Mouse (Mus musculus) midbrain, postnatal 0 days (tissue): Measurements from ENCODE around the gene Hcn3. TPM values are rescaled to one million over a fixed set of nuclear protein-coding genes. Genes with fewer than 3 reads are reported as not detected.

Experiments used
- ATAC-seq: fragments of 200-750 bp; cut with Nextera tagmentation; 2 replicates; pipeline ENCODE4 v1.8.0; 2017; ENCODE audit warnings: moderate number of reproducible peaks, mild to moderate bottlenecking, moderate TSS enrichment, moderate library complexity; ENCODE audit not compliant: low FRiP score
- DNase-seq: peaks from one replicate; pipeline ENCODE4 v3.0.0-alpha.2; 2015; ENCODE audit warnings: low spot score
- H3K27ac ChIP-seq: fragments of 300-500 bp; sonication (generic); 2 replicates; pipeline ENCODE4 v1.5.1; 2014; ENCODE audit warnings: low read depth, mild to moderate bottlenecking, low read length, mixed read lengths
- H3K27me3 ChIP-seq: fragments of 300-500 bp; sonication (generic); 2 replicates; pipeline ENCODE4 v1.6.1; 2014; ENCODE audit warnings: low read length, control low read depth, mixed read lengths; ENCODE audit not compliant: insufficient read depth
- H3K36me3 ChIP-seq: fragments of 300-500 bp; sonication (generic); 2 replicates; pipeline ENCODE4 v1.6.1; 2014; ENCODE audit warnings: low read length, control low read depth, mixed read lengths; ENCODE audit not compliant: insufficient read depth
- H3K4me1 ChIP-seq: fragments of 300-500 bp; sonication (generic); 2 replicates; pipeline ENCODE4 v1.6.1; 2014; ENCODE audit warnings: mild to moderate bottlenecking, control low read depth, antibody characterized with exemption, low read length, mixed read lengths; ENCODE audit not compliant: insufficient read depth
- H3K4me2 ChIP-seq: fragments of 300-500 bp; sonication (generic); 2 replicates; pipeline ENCODE4 v1.6.1; 2014; ENCODE audit warnings: low read depth, mild to moderate bottlenecking, low read length, mixed read lengths; ENCODE audit not compliant: poor library complexity, severe bottlenecking
- H3K4me3 ChIP-seq: fragments of 300-500 bp; sonication (generic); 2 replicates; pipeline ENCODE4 v1.5.1; 2014; ENCODE audit warnings: low read depth, mild to moderate bottlenecking, low read length, moderate library complexity
- H3K9ac ChIP-seq: fragments of 300-500 bp; sonication (generic); replicated peaks from 2 replicates; pipeline ENCODE4 v1.6.1; 2014; ENCODE audit warnings: mild to moderate bottlenecking, low read length, moderate library complexity, mixed read lengths; ENCODE audit not compliant: poor library complexity, severe bottlenecking
- H3K9me3 ChIP-seq: fragments of 300-500 bp; sonication (generic); 2 replicates; pipeline ENCODE4 v1.6.1; 2016; ENCODE audit warnings: low read length, control low read depth
- CTCF ChIP-seq: IDR thresholded peaks from 2 replicates; pipeline ENCODE4 v1.5.1; 2016; ENCODE audit warnings: antibody characterized with exemption, mild to moderate bottlenecking
- WGBS: fragments of 180-500 bp; shearing (Covaris S2); extraction: QIAGEN DNeasy Blood & Tissue Kit; methylation state at CpG from one replicate; pipeline ENCODE4 v1.1.7; 2014; 5-methylcytosine and 5-hydroxymethylcytosine counted together
- polyA plus RNA-seq: library from polyadenylated mRNA; unstranded; fragments of >200 nt; fragmentation: Nextera tagmentation; extraction: Ambion mirVana; gene quantifications from 2 replicates; pipeline ENCODE4 v1.2.1, GENCODE M21; 2015
- total RNA-seq: library from RNA; depleted of rRNA; stranded (reverse); fragments of >200 nt; gene quantifications from 2 replicates; pipeline ENCODE4 v1.2.3, GENCODE M21; 2014

Gene Hcn3
- total and polyA plus RNA-seq, 2 experiments from 2014 or later, result 44.8 to 97.8 TPM

GRCm38 (mm10) chr3:89115522-89115921 is 44.5 kb downstream of the Hcn3 start:
- H3K4me1 ChIP-seq, result no peaks in the 10 kb centered on the region
- ATAC-seq (no peak), DNase-seq (peak; percentile 34)
- H3K27me3 ChIP-seq, result no peaks in the 10 kb centered on the region
- TF ChIP-seq CTCF, result peak; percentile 63
- no peak overlapping the region for H3K4me2 ChIP-seq
- H3K4me3 ChIP-seq, result no peak overlapping the region
- H3K36me3 ChIP-seq, result no peaks in the 10 kb centered on the region
- 0% methylated on average over 2 of the region's 2 CpGs for WGBS
- H3K27ac ChIP-seq, result no peak overlapping the region
- H3K9ac ChIP-seq, result no peak overlapping the region
- no peaks in the 10 kb centered on the region for H3K9me3 ChIP-seq

GRCm38 (mm10) chr3:89113058-89113457 is 46.9 kb downstream of the Hcn3 start:
- Histone ChIP-seq H3K27me3 (no peaks in the 10 kb centered on the region), H3K4me2 (no peak overlapping the region), H3K27ac (no peak overlapping the region), H3K9ac (no peak overlapping the region), H3K4me1 (no peaks in the 10 kb centered on the region), H3K36me3 (no peaks in the 10 kb centered on the region), H3K9me3 (no peaks in the 10 kb centered on the region), H3K4me3 (no peak overlapping the region)
- ATAC-seq (no peak), DNase-seq (no peak)
- no peak for TF ChIP-seq CTCF
- WGBS, result 92% methylated on average over 4 of the region's 4 CpGs

GRCm38 (mm10) chr3:89108146-89108545 is 51.9 kb downstream of the Hcn3 start:
- H3K27me3 ChIP-seq, result no peaks in the 10 kb centered on the region
- H3K9me3 ChIP-seq, result no peaks in the 10 kb centered on the region
- TF ChIP-seq CTCF, result no peak
- DNase-seq (no peak), ATAC-seq (no peak)
- 74% methylated on average over 1 of the region's 1 CpGs for WGBS
- H3K27ac ChIP-seq, result no peak overlapping the region
- H3K4me2 ChIP-seq, result no peak overlapping the region
- H3K36me3 ChIP-seq, result no peaks in the 10 kb centered on the region
- H3K4me1 ChIP-seq, result no peaks in the 10 kb centered on the region
- no peak overlapping the region for H3K9ac ChIP-seq
- H3K4me3 ChIP-seq, result no peak overlapping the region

- Histone ChIP-seq H3K27ac (no peak overlapping the region), H3K9me3 (no peaks in the 10 kb centered on the region), H3K4me3 (no peak overlapping the region), H3K9ac (no peak overlapping the region), H3K36me3 (no peaks in the 10 kb centered on the region), H3K4me2 (no peak overlapping the region), H3K4me1 (no peaks in the 10 kb centered on the region), H3K27me3 (no peaks in the 10 kb centered on the region)
- TF ChIP-seq CTCF, result no peak
- 68% methylated on average over 3 of the region's 3 CpGs for WGBS
- DNase-seq (no peak), ATAC-seq (no peak)
Measured at GRCm38 (mm10) chr3:89107545-89107944, 52.5 kb downstream of the Hcn3 start.

- Histone ChIP-seq H3K27ac (no peak overlapping the region), H3K27me3 (no peaks in the 10 kb centered on the region), H3K4me2 (no peak overlapping the region), H3K9me3 (no peaks in the 10 kb centered on the region), H3K4me3 (no peak overlapping the region), H3K9ac (no peak overlapping the region), H3K36me3 (no peaks in the 10 kb centered on the region), H3K4me1 (no peaks in the 10 kb centered on the region)
- DNase-seq (no peak), ATAC-seq (no peak)
- no peak for TF ChIP-seq CTCF
Measured at GRCm38 (mm10) chr3:89106881-89107280, 53.1 kb downstream of the Hcn3 start.

GRCm38 (mm10) chr3:89103291-89103595 is 56.8 kb downstream of the Hcn3 start:
- H3K9me3 ChIP-seq, result no peaks in the 10 kb centered on the region
- WGBS, result 71% methylated on average over 4 of the region's 4 CpGs
- peaks cover 11% of the 10 kb centered on the region; the same call in 1 of the 2 replicates for H3K4me1 ChIP-seq
- no peak overlapping the region for H3K27ac ChIP-seq
- ATAC-seq, result no peak
- no peak overlapping the region for H3K9ac ChIP-seq
- H3K36me3 ChIP-seq, result peaks cover 4% of the 10 kb centered on the region
- H3K4me3 ChIP-seq, result no peak overlapping the region
- no peak overlapping the region for H3K4me2 ChIP-seq
- DNase-seq, result no peak
- no peaks in the 10 kb centered on the region for H3K27me3 ChIP-seq
- TF ChIP-seq CTCF, result no peak
